23 mouse cellular contexts compared by ENCODE assay signal in genomic region chr15:89286582-89286981, GRCm38 (mm10). TPM values are rescaled to one million over a fixed set of nuclear protein-coding genes. Genes with fewer than 3 reads are reported as not detected.
A peak's percentile ranks its signal among the peaks of the same experiment; 100 is the strongest.
DNase-seq lines count a peak whose midpoint lies in the region; ATAC-seq and TF ChIP-seq lines count a peak whose summit lies in the region.
"Had no signal": no experiment of that assay in that cellular context is flagged by ENCODE, and none has a peak within 500 bp of the region (broad histone marks: within the 10 kb centered on the region; RNA-seq: fewer than 3 reads in every experiment).

No protein-coding gene starts in this region.

- no peak for DNase-seq in liver
- no peak for DNase-seq in thymus, adult 2 months
- DNase-seq in thymus, adult 18-20 months: no peak
- DNase-seq in gastrocnemius, postnatal 36 days: no peak
- DNase-seq: adrenal gland, adult 8-10 months; adrenal gland, postnatal 36 days; embryo, embryonic 11 days; gastrocnemius, adult 2 months; gastrocnemius, postnatal 25 days; heart, postnatal 36 days had no signal

- H3K4me2 ChIP-seq in liver, embryonic 12.5 days: 0 out of 2 replicates have a peak overlapping the region, but pooled peaks have one; percentile 21
- H3K4me2 ChIP-seq: embryonic facial prominence, embryonic 15.5 days; forebrain, embryonic 12.5 days; heart, embryonic 13.5 days; intestine, embryonic 15.5 days had no signal

- peaks cover 57% of the 10 kb centered on the region for H3K4me1 ChIP-seq in erythroblast, embryonic 14.5 days (ENCODE audit: control insufficient read depth)
- peaks cover 46% of the 10 kb centered on the region for H3K4me1 ChIP-seq in liver, embryonic 12.5 days
- peaks cover 33% of the 10 kb centered on the region for H3K4me1 ChIP-seq in thymus, adult 2 months (replicated peaks; ENCODE audit: control insufficient read depth, insufficient read depth, low read length)
- H3K4me1 ChIP-seq: embryonic facial prominence, embryonic 15.5 days; forebrain, embryonic 12.5 days; intestine, embryonic 15.5 days had no signal

- H3K27me3 ChIP-seq in erythroblast, embryonic 14.5 days (ENCODE audit: control insufficient read depth): no peaks in the 10 kb centered on the region
- no peaks in the 10 kb centered on the region for H3K27me3 ChIP-seq in liver, embryonic 12.5 days (replicated peaks)
- H3K27me3 ChIP-seq in thymus, adult 2 months (ENCODE audit: control insufficient read depth, insufficient read depth, low read length): no peaks in the 10 kb centered on the region
- H3K27me3 ChIP-seq: CH12.LX; embryonic facial prominence, embryonic 15.5 days; forebrain, embryonic 12.5 days; heart, embryonic 13.5 days; intestine, embryonic 15.5 days had no signal

- peaks cover 100% of the 10 kb centered on the region for H3K36me3 ChIP-seq in erythroblast, embryonic 14.5 days (ENCODE audit: control insufficient read depth)
- peaks cover 96% of the 10 kb centered on the region for H3K36me3 ChIP-seq in liver, embryonic 12.5 days
- H3K36me3 ChIP-seq in thymus, adult 2 months (ENCODE audit: control insufficient read depth, insufficient read depth, low read length): peaks cover 31% of the 10 kb centered on the region

- TF ChIP-seq POLR2A in thymus, adult 2 months (IDR thresholded peaks at IDR 0.05; ENCODE audit: control insufficient read depth, extremely low read depth, insufficient read depth, low read length, poor library complexity): no peak

- no peak overlapping the region for H3K9ac ChIP-seq in liver, embryonic 12.5 days
- H3K9ac ChIP-seq: embryonic facial prominence, embryonic 15.5 days; forebrain, embryonic 12.5 days; heart, embryonic 13.5 days; intestine, embryonic 15.5 days had no signal

- H3K4me3 ChIP-seq in erythroblast, embryonic 14.5 days (replicated peaks): peak overlapping the region; percentile 51
- no peak overlapping the region for H3K4me3 ChIP-seq in liver, embryonic 12.5 days
- H3K4me3 ChIP-seq in thymus, adult 2 months (ENCODE audit: control insufficient read depth, insufficient read depth, low read length): no peak overlapping the region
- H3K4me3 ChIP-seq: embryonic facial prominence, embryonic 15.5 days; forebrain, embryonic 12.5 days; gastrocnemius, adult 2 months; heart, embryonic 13.5 days; intestine, embryonic 15.5 days had no signal

- intact Hi-C loops in gastrocnemius, postnatal 36 days (cut with DNase I): no loop called here

- WGBS in liver, embryonic 12.5 days (ENCODE audit: insufficient replicate concordance): 82% methylated on average over 5 of the region's 5 CpGs
- 77% methylated on average over 5 of the region's 5 CpGs for WGBS in thymus, adult 2 months

- no peaks in the 10 kb centered on the region for H3K9me3 ChIP-seq in erythroblast, embryonic 14.5 days (ENCODE audit: control insufficient read depth, low read length)
- no peaks in the 10 kb centered on the region for H3K9me3 ChIP-seq in liver, embryonic 12.5 days (replicated peaks)
- H3K9me3 ChIP-seq: embryonic facial prominence, embryonic 15.5 days; forebrain, embryonic 12.5 days; heart, embryonic 13.5 days; intestine, embryonic 15.5 days had no signal

- ATAC-seq in erythroblast, adult 5-6 weeks (replicated peaks; ENCODE audit: low FRiP score, poor library complexity, severe bottlenecking): no peak
- ATAC-seq in liver, embryonic 12.5 days: no peak
- ATAC-seq: hindbrain, postnatal 0 days; intestine, embryonic 15.5 days had no signal

- no peak overlapping the region for H3K27ac ChIP-seq in liver, embryonic 12.5 days
- peak overlapping the region; percentile 9; the same call in 1 of the 2 replicates for H3K27ac ChIP-seq in thymus, adult 2 months (ENCODE audit: control insufficient read depth, insufficient read depth, low read length)
- H3K27ac ChIP-seq: embryonic facial prominence, embryonic 15.5 days; forebrain, embryonic 12.5 days; gastrocnemius, adult 2 months; heart, embryonic 13.5 days; hindbrain, postnatal 0 days; intestine, embryonic 15.5 days had no signal

- no peak for TF ChIP-seq CTCF in thymus, adult 2 months (IDR thresholded peaks at IDR 0.05; ENCODE audit: borderline replicate concordance, control insufficient read depth, extremely low read depth, insufficient read depth, low read length, poor library complexity)

RNA-seq across cellular contexts. Expression of gene Sbf1, which starts 28.5 kb away (rescaled TPM):
- 28.7 and 42.5 TPM in 2 replicates for polyA plus RNA-seq in erythroblast, embryonic 14.5 days (2012)
- 38.9 and 39.6 TPM in 2 replicates for total RNA-seq in erythroblast, adult 5-6 weeks (2015; ENCODE audit: low replicate concordance)
- total RNA-seq in erythroblast, adult 5-6 weeks (2017; ENCODE audit: low replicate concordance): 11.2 and 22.4 TPM in 2 replicates
- polyA plus RNA-seq in liver, embryonic 12.5 days (2016; fragmentation: Nextera tagmentation; extraction: Ambion mirVana): 32.5 and 34.1 TPM in 2 replicates
- polyA plus RNA-seq in thymus, adult 2 months (2012; rRNA removed): 899 TPM in 2 replicates
- total RNA-seq in gastrocnemius, postnatal 36 days (2021): 10 to 100 TPM; 62.0 to 62.1 TPM

RNA-seq across cellular contexts. Expression of gene Adm2, which starts 35.9 kb away (rescaled TPM):
- 0.27 and 0.53 TPM in 2 replicates for polyA plus RNA-seq in erythroblast, embryonic 14.5 days (2012)
- total RNA-seq in erythroblast, adult 5-6 weeks (2015; ENCODE audit: low replicate concordance): not detected in 2 replicates
- not detected in 2 replicates for total RNA-seq in erythroblast, adult 5-6 weeks (2017; ENCODE audit: low replicate concordance)
- 3.3 TPM in 2 replicates for polyA plus RNA-seq in liver, embryonic 12.5 days (2016; fragmentation: Nextera tagmentation; extraction: Ambion mirVana)
- 4.4 and 5.3 TPM in 2 replicates for polyA plus RNA-seq in thymus, adult 2 months (2012; rRNA removed)
- not detected for total RNA-seq in gastrocnemius, postnatal 36 days (2021)
- total RNA-seq: adrenal gland, adult 8-10 months; adrenal gland, postnatal 36 days; common myeloid progenitor, adult 5-6 weeks; gastrocnemius, adult 2 months; gastrocnemius, postnatal 25 days; heart, postnatal 36 days; hindbrain, postnatal 0 days had no signal
- polyA plus RNA-seq: embryonic facial prominence, embryonic 11.5 days; forebrain, embryonic 12.5 days; heart, postnatal 0 days; hindbrain, postnatal 0 days had no signal

RNA-seq across cellular contexts. Expression of gene Miox, which starts 47.6 kb away (rescaled TPM):
- polyA plus RNA-seq in erythroblast, embryonic 14.5 days (2012): not detected in 2 replicates
- total RNA-seq in erythroblast, adult 5-6 weeks (2015; ENCODE audit: low replicate concordance): not detected in 2 replicates
- not detected in 2 replicates for total RNA-seq in erythroblast, adult 5-6 weeks (2017; ENCODE audit: low replicate concordance)
- 2.4 and 3.7 TPM in 2 replicates for polyA plus RNA-seq in liver, embryonic 12.5 days (2016; fragmentation: Nextera tagmentation; extraction: Ambion mirVana)
- 0.82 and 2.7 TPM in 2 replicates for polyA plus RNA-seq in thymus, adult 2 months (2012; rRNA removed)
- total RNA-seq in gastrocnemius, postnatal 36 days (2021): not detected
- total RNA-seq: adrenal gland, postnatal 36 days; CH12.LX; common myeloid progenitor, adult 5-6 weeks; gastrocnemius, adult 2 months; gastrocnemius, postnatal 25 days; heart, postnatal 36 days; hindbrain, postnatal 0 days had no signal
- polyA plus RNA-seq: embryonic facial prominence, embryonic 11.5 days; embryonic facial prominence, embryonic 15.5 days; forebrain, embryonic 12.5 days; heart, embryonic 13.5 days; heart, postnatal 0 days; hindbrain, embryonic 11.5 days; hindbrain, postnatal 0 days had no signal

Comparison
In these comparisons a context has a peak if more than half of its experiments do, and no peak if none do; other contexts are left out.
1. RNA of gene Sbf1, which starts 28.5 kb away (polyA plus RNA-seq): 899 TPM in thymus, adult 2 months; 32.5 to 34.1 TPM in liver, embryonic 12.5 days and 28.7 to 42.5 TPM in erythroblast, embryonic 14.5 days; every median in the first group is over 10 times any median in the second.